Mouse (Mus musculus) spleen, postnatal 0 days (tissue): Measurements from ENCODE around the gene Cd109. TPM values are rescaled to one million over a fixed set of nuclear protein-coding genes. Genes with fewer than 3 reads are reported as not detected.

Experiments used
- polyA plus RNA-seq: library from polyadenylated mRNA; unstranded; fragments of >200 nt; fragmentation: Nextera tagmentation; extraction: Ambion mirVana; gene quantifications from 2 replicates; pipeline ENCODE4 v1.2.1, GENCODE M21; 2015

Gene Cd109
- polyA plus RNA-seq, result 0.72 and 0.90 TPM in 2 replicates

DNA sequence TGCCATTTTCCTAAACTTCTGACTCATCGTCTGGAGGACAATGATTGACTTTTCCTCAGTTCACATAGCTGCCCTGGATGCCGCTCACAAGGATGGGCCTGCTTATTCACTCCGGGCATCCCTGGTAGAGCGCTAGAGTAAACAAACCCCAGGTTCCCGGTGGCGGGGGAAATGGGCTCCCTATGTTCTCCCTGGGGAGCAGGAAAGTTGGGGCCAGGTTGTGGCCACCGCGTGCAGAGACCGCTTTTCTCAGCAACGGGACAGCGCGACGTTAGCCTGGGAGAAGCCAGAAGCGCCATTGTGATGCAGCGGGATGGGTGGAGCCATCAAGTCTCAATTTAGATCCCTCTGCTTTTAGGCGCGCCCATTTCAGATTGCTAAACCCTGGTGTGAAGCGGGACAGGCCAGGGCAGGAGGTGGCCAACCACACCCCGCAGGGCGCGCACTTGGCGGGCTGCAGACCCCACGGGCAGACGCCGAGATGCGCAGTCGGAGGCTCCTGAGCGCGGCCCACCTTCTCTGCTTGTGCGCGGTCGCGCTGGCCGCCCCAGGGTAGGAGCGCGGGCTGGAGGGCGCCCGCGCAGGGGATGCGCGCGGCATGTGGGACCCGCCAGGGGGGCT is at the start of gene Cd109:
Gene Cd109 (plus strand): TSS at position 146 of the 621 bp plus-strand sequence.

DNA sequence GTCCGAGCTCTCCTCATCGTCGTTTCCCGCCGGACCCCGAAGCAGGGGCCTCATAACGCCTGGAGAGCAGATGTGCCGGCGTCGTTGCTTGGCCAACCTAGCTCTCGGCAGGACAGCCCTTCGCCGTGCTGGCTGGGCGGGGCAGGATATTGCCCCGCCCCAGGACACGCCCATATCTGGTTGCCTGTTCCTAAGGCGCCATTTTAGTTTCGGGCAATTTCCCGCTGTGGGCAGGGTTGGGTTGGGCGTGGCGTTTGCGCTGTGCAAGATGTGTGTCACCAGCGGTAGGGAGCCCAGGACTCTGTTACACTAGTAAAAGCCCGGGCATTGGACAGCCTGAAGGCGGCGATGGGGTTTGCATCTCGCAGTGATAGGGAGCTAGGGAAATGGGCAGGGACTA is 27.4 kb upstream of the Cd109 start, which contains the start of gene Slc17a5:
Gene Slc17a5 (minus strand): TSS at position 128 of the 400 bp plus-strand sequence.

Other genes starting within 250 kb of the Cd109 start
- gene Dppa5a, start 247.4 kb upstream of the Cd109 start, polyA plus RNA-seq, result not detected in 2 replicates
- gene Ooep, start 236.8 kb upstream of the Cd109 start, polyA plus RNA-seq, result 0.16 and 0.28 TPM in 2 replicates
- 0.07 TPM in 1 of 2 replicates, not detected in the other for gene Ddx43, start 219.8 kb upstream of the Cd109 start, polyA plus RNA-seq
- gene Cgas, start 172.3 kb upstream of the Cd109 start, polyA plus RNA-seq, result 2.3 and 2.4 TPM in 2 replicates
- gene Mto1, start 167.3 kb upstream of the Cd109 start, polyA plus RNA-seq, result 18.8 and 21.3 TPM in 2 replicates
- gene Gm17324, start 166.8 kb upstream of the Cd109 start, polyA plus RNA-seq, result 1.3 and 1.8 TPM in 2 replicates
- gene Eef1a1, start 126.4 kb upstream of the Cd109 start, polyA plus RNA-seq, result 2,612 and 2,799 TPM in 2 replicates
- gene Slc17a5, start 27.5 kb upstream of the Cd109 start, polyA plus RNA-seq, result 4.9 and 6.9 TPM in 2 replicates